Mouse (Mus musculus): ENCODE measurements around the gene Eif4e3. TPM values are rescaled to one million over a fixed set of nuclear protein-coding genes. Genes with fewer than 3 reads are reported as not detected.

Eif4e3 gene
- total RNA-seq, 4 experiments from 2014 or later, result 15.9 to 28.1 (median 23.3) TPM

DNA sequence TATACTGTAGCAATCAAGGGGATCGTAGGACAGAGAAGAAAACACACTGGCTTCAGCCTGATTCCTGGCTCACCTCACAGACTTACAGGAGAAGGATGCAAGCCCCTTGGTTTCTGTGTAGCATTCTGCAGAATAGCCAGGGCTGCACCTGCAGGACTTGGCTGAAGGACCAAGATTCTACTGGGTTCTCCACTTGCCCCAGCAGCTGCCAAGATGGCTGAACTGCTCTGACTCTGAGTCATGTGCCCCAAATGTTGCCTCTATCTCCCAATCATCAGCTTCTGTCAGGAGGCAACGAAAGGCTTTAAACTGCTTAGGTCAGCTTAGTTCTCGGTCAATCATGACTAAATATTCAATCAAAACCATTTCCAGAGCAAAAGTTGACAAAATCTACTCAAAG, 42.0 kb downstream of the Eif4e3 start:
- DNase-seq, result no peak

DNA sequence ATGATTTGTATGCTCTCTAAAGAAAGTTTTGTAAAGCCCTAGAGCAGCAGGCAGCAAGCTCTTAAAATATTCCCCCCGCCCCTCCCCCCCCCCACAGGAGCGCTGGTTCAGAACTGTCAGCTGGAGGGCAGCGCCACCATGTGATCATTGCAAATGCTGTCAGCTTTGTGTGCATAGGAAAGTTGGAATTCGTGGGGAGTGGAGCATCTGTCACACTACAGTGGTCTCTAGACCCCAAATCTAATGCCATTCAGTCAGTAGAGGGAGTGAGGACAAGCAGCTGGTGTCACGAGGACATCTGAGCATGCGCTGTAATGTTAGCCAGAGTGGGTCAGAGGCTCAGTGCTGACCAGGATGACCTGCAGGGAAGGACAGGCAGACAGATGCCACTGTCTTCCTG, 42.9 kb downstream of the Eif4e3 start:
- no peak for DNase-seq

DNA sequence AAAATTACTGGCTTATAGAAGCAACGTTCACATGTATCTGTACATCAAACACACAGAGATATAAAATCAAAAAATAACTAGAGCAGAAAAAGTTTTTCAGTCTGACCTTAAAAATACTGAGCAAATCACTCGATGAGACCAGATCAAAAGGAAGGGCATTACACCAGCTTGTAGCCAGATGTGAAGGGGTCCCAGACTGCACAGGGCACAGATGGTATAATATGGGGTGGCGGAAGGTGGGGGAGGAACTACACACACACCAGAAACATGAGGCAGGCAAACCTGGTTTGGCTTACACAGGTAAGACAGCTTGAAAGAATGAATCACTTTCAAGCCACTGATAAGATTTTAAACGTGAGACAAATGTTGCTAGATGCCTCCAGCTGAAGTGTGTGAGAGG, 45.4 kb downstream of the Eif4e3 start:
- no peak for DNase-seq

DNA sequence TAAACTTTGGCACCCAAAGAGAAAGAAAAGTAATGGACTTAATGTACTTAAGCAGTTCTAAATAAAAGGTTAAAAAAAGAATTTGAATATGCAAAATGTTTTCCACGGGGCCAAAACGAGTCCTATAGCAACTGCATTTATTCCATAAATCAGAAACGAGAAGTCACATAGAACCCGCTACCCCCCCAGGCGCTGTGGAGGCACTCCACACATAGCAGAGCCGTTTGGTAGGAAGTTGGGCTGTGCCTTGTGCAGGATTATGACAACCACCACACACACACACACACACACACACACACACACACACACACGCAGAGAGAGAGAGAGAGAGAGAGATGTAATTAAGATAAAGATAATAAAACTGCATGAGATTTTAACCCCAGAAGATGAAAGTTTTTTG, 46.1 kb downstream of the Eif4e3 start:
- no peak for DNase-seq

DNA sequence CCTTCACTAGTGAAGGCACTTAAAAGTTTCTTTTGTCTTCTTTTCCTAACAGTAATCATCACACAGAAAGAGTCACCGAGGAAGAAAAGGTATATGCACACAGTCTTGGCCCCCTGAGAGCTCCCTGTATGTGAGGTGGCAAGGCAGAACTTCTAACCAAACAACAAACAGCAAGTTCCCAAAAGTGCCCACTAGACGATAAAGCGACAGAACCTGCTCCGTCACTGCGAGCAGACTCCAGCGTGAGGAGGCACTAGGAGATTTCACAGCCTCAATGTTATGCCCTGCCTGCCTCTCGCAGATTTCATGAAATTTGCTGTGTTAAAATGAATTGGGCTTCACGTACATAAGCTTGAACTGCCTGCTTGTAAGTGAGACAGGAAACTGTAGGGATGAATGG, 46.6 kb downstream of the Eif4e3 start:
- no peak for DNase-seq

DNA sequence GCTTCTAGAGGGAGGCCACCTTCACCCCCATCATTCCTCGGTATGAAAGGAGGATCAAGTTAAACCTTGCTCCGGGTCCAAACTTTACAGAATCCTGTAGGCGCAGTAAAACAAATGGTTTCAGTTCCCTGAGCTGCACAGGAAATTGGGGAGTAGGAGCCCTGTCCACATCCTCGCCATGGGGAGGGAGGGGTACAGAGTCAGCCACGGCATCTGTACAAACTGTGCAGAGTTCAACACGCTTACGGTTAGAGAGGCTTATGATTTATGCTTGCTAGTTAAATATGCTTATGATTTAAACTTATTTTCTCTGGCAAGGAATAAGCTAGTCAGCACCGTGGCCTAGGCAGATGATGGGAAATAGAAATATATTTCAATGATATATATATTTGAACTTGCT, 47.1 kb downstream of the Eif4e3 start:
- DNase-seq, result no peak

DNA sequence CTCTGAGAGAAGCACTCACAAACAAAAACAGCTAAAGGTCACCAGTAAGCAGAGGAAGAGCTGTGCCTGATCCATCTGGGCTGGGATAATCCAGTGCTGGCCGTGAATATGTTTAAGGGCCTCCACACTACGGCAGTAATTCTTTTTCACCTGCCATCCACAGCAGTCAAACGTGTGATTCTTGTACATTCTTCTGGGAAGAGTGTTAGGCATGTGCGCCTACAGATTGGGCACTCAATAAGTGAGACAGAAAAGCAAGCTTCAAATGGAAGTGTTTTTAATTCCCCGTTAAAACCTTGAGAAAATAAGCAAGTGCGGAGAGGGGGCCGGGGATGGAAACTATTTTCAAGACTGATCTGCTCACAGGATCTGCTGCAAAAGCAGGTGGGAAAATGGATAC, 48.7 kb downstream of the Eif4e3 start:
- no peak for DNase-seq

DNA sequence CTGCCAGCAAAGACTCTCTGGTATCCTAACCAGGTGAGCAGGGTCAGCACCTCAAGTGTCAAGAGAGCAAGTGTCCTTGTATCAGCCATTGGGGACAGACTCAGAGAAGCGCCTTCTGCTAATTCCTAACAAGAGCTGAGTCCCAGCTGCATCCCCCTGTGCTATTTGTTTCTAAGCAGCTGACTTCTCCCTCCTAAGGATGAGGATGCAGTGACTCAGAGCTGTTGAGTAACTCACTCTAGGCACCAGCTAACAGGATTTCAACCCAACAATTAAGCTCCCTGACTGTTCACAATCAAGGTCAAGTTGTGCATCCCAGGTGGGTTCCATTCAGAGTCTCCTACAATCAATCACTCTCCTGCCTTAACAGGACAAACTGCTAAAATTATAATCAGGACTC, 49.2 kb downstream of the Eif4e3 start:
- no peak for DNase-seq

DNA sequence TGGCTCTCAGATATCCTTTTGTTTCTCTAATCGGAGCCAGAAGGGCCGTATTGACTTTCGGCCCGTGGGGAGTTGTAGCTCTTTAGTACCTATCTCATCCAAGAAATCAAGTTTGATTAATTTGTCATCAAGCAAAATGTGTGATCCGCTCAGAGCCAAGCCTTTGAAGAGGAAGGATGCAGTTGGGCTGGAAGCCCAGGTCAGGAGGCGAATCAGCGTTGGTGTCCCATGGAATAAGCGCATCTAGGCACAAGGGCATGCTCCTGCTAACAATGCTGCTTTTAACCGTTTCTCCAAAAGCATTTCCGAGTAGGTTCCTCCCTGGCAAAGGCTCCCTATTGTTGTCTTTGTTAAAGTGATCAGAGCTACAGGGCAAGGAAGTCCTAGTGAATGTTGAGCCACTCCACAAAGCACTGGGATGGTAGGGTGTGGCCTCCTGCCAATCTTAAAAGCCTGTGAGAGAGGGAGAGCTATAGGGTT, 51.3 kb downstream of the Eif4e3 start:
- DNase-seq, result no peak

DNA sequence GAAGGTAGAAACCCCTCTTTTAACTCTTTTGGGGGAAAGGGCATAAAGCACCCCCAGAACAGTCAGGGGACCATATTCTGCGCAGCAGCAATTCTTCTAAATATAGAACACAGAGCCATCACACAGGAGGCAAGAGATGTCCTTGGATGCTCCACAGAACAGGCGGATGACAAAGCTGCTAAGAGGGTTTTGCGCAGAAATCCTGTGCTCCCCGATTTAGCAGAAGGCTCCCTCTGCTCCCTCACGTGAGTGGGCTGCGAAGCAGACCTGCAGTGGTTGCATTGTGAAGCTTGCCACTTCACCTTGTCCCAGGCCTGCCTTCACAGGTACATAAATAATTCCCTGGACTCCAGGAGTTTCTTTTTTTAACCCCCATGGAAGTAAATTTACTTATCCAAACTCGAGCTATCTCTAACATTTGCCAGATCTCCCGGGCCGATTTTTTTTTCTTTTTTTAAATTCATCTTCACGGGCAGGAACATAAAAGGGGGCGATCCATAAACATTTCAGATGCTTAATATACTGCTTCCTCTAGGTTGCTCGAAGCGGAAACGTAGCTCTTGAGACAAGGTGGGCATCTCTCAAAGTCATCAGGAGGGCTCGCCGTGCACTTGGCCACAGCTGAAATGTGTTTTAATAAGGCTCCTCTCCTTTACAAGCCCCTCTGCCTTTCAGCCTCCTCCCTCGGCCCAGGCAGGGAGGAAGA, 51.9 kb downstream of the Eif4e3 start:
- DNase-seq, result no peak

DNA sequence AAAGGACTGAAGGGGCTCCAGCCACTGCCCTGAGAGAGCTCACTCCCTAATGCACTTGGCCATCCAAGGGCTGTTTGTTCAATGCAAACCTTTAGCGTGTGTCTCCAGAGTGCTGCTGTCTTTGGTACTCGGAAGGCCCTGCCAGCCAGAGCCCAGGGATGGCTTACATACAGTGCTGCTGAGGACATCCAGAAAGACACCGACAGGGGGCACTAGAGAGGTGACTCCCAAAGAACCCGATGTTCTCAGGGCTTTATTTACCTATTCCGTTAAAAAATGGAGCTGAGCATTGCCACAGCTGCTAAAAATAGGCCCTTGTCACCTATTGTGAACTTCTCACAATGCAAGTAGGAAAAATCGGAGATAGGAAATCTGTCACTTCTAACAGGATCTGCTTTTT, 54.7 kb downstream of the Eif4e3 start:
- no peak for DNase-seq

DNA sequence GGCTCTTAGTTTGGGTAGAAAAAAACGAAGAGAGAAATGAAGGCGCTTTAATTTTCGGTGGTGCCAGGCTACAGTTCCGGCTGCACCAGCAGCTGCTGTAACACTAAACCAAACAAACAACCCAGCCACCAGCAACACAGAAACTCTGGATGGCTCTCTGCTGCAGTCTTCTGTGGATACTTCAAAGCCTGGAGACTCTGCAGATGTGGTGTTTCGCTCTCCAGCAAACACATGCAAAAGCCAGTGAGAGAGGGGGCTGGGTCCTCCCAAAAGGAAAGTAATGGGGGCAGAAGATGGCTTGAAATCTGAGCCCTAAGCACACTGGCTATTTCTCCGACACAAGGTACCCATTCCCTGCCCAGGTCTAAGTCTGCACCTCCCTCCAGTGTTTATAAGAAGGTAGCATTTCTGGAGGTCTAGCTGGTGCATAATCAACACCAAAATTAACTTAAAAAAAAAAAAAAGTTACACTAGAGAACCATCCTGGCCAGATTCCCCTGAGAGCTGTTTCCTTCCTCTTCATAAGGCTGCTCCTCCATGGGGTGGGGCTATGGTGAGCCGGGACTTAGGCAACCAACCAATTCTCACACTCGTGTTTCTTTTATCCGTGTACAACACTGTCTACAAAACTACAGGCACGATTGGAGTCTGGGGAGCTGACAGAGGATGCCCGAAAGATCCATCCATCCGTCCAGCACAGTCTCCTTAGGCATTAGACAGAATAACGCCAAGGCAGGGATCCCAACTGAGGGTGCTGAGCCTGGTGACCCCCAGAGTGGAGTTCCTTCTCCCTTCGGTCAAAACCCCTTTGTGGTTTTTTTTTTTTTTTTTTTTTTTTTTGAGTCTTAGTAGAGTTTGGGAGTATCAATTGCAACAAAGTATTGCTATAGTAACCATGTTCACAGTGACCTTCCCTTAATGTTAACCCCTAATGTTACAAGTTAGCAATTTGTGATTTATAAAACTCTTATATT, 55.8 kb downstream of the Eif4e3 start:
- no peak for DNase-seq

DNA sequence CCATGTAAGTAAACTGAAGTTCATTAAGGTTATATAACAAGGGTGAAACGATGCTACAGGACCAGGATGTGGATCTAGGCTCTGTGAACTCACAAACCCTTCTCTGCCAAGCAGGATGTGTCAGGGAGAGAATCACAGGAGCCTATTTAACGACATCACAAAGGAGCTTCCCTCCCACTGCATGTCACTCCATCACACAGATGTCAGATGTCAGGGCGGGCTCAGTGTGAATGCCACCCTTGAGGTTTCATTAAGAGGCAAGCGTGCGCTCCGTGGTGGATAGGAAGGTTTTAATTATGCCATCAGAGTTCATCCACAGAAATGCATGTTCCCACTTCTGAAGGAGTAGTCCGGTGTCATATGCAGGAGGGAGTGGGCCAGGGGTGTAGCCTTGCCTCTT, 60.5 kb downstream of the Eif4e3 start:
- no peak for DNase-seq

DNA sequence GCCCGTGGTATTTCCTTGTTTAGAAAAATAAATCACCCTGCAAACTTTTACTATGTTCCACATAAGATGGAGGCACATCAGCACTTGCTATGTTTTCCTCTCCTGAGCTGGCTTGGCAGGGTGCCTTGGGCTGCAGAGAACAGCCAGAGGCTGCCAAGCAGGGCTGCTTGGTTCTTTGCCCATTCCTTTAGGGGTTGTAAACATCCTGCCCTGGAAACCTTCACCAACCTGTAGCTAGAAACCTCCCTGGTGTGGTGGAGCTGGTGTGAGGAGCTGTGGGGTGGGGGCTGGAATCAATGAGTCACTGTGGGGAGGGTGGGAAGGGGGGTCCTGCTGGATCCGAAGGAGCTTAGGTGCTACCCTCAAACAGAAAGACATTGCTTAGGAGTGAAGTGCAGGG, 61.8 kb downstream of the Eif4e3 start:
- no peak for DNase-seq

DNA sequence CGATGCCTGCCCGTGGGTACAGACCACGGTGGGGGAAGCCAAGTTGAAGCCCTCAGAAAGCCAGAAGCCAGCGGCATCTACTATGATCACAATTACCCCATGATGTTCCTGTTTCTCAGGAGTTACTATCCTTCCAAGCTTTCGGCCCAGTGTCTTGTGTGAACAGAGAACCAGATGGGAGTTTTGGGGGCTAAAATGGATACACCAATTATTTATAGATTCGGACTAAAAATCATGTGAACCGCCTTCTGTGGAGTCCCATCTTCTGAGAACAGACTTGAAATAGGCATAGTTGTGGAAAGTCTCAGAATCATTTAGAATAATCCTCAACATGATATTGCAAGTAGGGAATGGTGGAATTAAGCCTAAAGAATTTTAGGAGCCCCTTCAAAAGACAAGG, 64.1 kb downstream of the Eif4e3 start:
- no peak for DNase-seq

DNA sequence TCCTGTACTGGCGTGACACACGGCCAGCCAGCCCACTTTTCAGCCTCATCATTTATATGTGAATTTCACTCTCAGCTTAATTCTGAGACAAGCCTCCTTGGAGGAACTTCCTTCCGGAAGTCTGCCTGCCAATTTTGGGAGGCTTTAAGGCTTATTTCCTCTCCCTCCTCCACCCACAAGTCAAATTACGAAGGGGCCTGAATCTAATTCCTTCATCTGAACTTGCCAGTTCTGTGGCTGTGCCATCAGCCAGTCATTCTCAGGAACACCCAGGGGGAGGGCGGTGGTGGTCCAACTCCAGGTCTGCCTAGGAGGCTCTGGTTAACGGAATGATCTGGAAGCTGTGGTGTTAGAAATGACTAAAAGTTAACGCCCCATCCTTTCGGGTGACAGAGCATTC, 65.7 kb downstream of the Eif4e3 start:
- DNase-seq, result no peak

DNA sequence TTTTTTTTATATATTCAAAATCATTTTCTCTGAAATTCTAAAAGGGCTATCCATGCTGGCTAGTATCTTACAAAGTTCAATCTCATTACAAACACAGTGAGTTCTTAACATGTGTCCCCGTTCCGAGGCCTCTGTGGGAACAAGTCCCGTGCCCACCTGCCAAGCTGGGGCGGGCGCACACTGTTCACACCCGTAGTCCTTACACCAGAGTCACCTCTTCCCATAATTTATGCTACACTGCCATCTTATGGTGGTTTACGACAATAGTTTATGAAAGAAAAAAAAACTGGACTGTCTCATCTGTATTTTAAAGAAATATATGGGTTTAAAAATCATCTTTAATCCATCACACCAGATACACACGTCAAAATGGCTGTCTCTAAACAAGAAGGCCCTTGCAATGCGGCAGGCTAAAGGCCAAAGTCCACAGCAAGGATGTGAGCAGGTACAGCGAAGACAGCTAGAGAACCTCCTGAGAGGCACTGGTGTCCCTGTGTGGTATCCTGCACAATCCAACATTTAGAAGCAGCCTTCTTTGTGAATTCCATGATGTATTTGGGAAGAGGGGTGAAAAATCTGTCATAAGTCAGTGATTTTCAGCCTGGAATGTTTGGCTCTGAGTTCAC, 66.3 kb downstream of the Eif4e3 start:
- no peak for DNase-seq

DNA sequence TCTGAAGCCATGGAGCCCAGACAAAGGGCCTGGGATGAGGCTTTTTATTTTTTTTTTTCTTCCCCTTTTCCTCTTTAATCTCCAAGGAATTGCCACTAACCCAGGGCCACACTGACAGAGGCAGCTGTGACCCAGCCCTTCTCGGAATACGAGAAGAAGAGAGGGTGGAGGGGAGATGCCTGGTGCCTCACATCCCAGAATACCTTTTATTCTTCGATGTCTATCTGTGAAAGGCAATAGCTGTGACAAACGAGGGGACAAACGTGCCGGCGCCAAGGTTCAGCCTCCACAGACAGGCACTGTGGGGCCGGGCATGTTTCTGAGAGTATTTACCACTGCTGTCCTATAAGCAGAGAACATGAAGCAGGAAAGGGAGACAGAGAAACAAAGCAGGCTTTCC, 66.9 kb downstream of the Eif4e3 start:
- no peak for DNase-seq

DNA sequence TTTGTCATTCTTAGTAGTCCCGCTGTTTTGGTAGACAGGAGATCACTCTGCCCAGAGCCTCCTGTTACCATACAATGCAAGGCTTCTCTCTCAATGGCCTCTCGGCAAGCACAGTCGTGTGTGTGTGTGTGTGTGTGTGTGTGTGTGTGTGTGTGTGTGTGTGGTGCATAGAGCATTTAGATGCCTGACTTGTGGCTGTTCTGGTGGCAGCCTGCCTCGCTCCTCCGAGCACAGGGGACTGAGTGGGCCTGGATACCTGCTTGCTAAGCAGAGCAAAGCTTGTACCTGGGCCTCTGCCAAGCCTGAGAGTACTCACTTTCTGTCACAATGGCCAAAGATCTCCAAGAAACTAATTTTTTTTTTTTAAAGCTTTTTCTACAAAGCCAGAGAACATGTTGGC, 67.3 kb downstream of the Eif4e3 start:
- DNase-seq, result no peak

DNA sequence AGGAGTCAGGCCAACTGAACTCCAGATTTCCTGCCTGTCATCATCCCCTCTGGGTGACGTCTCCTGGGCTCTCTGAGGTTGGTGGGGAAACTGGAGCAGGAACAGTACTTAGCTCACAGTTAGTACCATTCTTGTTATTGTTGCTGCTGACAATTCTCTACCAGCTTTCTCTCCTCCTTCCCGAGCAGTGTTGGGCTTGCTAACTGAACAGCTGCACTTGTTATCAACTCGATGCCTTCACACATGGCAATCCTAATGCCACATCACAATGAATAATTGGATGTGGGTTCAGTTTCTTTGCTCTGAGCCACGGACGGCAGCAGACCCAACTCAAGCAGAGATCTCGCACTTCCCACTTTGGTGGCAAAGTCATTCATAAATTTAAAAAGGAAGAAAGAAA, 89.5 kb downstream of the Eif4e3 start:
- no peak for DNase-seq

DNA sequence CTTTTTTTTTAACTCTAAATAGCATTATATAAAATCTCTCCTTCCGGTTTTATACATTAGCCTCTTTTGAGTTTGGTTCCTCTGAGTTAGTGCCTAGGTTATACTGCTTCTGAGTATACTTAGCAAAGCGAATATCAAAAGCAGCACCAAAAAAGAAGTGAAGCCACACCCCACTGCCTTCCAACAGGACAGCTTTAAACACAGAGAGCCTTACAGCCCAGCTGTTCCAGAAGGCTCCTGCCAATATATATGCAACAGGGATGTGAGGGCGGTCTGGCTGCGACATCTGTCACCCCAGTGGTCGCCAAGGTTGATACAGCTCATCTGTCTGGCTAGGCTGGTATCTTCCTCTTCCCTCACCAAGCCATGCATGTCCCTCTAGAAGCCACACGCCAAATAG, 90.9 kb downstream of the Eif4e3 start:
- DNase-seq, result no peak
